Mouse (Mus musculus) frontal cortex, postnatal 25 days (tissue): ENCODE results near the gene Vhl.

Experiments used
- DNase-seq, 2 experiments: peaks; one replicate each; pipeline ENCODE4 v3.0.0; 2022; ENCODE audit warnings: low spot score in 2 of 2

The Vhl gene

GRCm38 (mm10) chr6:113624989-113625770, 1.4 kb downstream of the Vhl start:
- no peak for DNase-seq

DNA sequence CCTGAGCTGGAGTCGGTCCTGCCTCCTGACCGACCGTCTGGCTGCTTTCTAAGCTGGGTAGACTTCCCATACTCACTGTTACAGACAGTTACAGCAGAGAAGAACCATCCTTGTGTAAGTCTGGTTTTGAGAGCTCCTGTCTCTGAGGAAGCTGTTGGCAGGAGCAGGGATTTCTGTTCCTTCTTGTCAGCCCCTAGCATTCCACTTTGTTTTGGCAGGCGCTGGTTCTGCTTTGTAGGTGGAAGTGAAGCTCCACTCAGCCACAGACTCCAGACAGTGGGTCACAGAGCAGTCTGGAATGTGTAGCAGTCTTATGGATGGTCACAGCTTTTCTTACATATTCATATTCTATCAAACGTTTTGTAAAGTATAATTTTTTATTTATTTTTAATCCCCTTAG, 6.6 kb downstream of the Vhl start:
- no peak for DNase-seq

DNA sequence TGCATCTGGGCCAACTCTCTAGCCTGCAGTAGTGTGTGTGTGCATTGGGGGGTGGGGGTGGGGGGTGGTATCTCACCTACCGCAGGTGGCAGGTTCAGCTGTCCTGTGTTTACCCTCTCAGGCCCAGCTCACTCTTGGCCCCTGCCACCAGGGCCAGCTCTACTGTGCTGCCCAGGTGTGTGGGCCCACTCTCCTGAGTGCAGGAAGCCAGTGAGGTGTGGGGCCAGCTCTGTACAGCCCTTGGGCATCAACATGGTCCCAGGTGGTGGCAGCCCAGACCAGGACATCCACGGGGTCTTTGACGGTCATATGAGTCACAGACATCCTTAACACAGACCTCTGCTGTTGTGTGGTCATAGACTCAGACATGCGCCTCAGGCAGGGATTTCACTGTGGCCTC, 9.1 kb downstream of the Vhl start:
- no peak for DNase-seq

DNA sequence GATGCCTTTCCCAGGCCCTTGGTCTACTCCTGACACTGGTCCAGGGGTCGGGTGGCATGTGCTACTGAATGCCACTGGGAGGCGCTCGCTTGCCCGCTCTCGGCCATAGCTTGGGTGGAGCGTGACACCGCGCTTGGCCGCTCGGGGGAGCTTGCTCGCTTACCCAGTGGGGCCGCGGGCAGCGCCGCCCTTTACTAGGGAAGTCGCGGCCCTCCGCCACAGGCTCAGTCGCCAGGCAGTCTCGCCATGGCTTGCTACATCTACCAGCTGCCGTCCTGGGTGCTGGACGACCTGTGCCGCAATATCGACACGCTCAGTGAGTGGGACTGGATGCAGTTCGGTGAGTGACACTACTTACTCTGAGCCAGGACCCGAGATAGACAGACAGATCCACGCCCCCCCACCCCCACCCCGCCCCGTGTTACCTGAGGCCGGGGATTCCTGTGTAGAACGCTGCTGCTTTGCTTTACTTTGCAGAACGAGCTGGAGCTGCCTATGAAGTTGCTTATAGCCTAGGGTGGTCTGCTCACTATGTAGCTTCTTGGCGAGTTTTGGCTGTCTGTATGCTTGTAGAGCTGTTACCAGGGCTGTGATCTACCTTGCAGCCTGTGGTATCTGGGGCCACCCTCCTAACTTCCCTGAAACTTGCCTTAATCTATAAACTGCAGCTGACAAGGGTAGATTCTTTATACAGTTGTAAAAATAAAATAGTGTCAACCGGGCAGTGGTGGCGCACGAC, 14.7 kb downstream of the Vhl start, which contains the start of gene Irak2:
TSS of gene Irak2 (plus strand) at position 166 of the 739 bp plus-strand sequence.
- DNase-seq = peak; percentile 92 to 96

- DNase-seq = no peak
Measured at GRCm38 (mm10) chr6:113639201-113639600, 15.4 kb downstream of the Vhl start.

DNA sequence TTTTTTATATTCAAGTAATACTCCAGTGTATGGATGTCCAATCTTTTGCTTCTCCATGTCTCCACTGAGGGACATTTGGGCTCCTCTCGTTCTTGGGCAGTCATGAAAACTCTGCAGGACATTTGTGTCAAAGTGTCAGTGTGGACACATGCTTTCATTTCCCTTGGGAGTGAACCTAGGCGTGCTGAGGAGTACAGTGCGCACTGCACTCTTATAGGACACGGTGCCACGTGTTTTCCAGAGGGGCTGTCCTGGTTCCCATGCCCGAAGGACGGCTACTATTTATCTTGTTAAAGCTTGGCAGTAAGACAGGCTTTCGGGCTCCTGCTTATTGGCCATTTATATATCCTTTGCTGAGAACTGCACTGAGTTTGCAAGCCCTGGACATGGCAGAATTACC, 18.8 kb downstream of the Vhl start:
- DNase-seq = no peak

DNA sequence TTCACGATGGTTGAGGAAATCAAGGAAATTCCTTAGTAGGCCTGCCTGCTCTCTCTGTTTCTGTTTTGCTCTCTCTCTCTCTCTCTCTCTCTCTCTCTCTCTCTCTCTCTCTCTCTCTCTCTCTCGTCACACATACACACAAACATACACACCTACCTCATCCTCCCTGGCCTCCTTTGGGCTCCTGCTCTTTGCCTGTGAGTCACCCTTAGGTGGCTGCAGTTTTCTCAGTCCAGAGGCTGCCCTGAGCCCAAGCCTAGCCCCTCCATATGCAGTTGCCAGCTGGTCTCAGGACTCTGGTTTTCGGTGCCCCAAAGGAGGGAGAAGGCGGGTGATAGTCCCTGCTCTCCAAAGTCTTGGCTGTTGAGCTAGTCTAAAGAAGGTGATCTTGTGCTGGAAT, 19.3 kb downstream of the Vhl start:
- no peak for DNase-seq

DNA sequence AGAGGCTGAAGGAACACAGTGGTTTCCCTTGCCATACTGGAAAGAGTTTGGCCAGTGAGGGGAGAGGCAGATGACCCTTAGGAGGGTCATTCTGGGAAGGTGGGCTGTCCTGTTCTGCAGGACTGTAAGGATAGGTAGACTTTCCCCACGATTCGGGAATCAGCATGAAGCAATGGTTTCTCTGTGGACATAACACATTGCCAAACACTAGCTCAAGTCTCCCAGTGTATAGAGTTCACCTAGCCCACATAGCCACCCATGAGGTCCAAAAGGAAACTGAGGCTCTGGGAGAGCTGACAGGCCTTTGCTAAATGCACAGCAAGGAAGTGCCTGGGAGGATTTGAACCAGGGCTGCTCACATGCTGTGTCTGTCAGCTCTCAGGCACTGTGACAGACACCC, 20.2 kb downstream of the Vhl start:
- no peak for DNase-seq

DNA sequence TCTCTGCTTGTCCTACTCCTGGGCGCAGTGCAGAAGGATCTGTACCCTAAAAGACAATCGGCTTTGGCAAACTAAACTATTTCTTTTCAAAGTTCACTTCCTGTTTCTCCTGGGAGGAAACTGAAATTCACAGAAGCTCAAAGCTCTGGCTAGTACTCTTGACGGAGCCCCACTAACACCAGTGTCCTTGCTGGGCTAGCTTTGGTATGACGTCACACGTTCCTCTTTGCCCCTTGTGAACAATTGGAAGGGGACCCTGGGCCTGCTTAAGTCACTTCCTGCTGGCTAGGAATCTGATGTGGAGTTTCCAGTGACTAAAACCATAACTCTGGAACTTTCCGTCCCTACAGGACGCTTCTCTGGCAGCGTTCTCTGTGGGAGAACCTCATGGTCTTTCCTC, 21.0 kb downstream of the Vhl start:
- DNase-seq = no peak

DNA sequence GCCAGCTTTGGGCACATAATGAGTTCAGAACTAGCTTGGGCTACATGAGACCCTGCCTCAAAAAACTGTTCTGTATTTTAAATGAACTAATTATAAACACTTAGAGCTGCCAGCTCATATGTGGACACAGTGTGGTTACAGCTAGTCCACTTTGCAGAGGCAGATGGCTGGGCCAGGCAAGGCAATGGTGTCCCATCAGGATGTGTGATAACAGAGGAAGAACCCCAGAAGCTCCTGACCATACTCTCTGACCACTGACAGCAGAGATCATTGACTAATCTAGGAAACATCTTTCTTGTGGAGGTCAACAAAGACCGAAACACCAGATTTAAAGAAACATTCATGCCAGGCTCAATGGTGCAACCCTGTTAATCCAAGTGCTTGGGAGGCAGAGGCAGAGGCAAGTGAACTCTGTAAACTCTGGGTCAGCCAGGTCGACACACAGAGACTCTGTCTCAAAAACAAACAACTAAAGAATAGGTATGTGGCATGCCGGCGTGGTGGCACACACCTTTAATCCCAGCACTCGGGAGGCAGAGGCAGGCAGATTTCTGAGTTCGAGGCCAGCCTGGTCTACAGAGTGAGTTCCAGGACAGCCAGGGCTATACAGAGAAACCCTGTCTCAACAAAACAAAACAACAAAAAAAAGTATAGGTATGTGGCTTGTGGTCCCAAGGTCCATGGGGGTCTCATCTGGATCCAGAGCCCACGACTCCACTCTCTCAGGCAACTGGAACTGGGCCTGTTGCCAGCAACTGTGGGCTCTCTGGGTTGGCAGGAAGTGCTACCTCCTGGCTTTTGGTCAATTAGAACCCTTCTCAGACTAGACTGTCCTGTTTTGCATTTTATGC, 25.8 kb downstream of the Vhl start:
- no peak for DNase-seq

GRCm38 (mm10) chr6:113650197-113650640, 26.5 kb downstream of the Vhl start:
- no peak for DNase-seq

DNA sequence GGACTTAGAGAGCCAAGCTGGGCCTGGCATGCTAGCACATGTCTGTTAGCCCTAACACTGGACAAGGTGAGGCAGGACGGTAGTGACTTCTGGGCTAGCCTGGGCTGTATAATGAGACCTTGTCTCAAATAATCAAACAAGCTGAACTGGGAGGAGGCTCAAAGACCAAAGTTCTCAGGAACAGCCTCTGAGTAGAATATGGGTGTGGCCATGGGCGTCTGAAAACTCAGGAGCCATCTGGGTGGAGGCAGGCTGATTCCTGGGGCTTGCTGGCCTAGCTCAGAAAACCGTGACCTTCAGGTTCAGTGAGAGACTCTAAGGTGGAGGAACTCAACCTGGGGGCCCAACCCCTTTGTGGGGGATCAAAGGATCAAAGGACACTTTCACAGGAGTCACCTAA, 27.9 kb downstream of the Vhl start:
- no peak for DNase-seq

DNA sequence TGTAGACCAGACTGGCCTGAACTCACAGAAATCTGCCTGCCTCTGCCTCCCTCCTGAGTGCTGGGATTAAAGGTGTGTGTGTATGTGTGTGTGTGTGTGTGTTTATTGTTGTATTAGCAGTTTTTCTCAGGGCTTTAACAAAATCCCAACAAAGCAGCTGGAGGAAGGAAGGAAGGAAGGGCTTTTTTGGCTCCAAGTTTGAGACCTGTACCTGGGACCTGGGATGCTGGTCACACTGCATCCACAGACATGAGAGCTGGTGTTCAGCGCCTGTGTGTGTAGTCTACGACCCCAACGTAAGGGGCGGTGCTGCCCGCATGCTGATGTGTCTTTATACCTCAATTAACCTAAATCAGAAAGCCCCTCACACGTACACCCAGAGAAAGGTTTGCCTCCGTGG, 29.8 kb downstream of the Vhl start:
- no peak for DNase-seq

GRCm38 (mm10) chr6:113654102-113654501, 30.3 kb downstream of the Vhl start:
- DNase-seq = no peak

GRCm38 (mm10) chr6:113654753-113655397, 31.1 kb downstream of the Vhl start:
- no peak for DNase-seq

GRCm38 (mm10) chr6:113655475-113655874, 31.7 kb downstream of the Vhl start:
- no peak for DNase-seq

GRCm38 (mm10) chr6:113656847-113657246, 33.1 kb downstream of the Vhl start:
- no peak for DNase-seq

DNA sequence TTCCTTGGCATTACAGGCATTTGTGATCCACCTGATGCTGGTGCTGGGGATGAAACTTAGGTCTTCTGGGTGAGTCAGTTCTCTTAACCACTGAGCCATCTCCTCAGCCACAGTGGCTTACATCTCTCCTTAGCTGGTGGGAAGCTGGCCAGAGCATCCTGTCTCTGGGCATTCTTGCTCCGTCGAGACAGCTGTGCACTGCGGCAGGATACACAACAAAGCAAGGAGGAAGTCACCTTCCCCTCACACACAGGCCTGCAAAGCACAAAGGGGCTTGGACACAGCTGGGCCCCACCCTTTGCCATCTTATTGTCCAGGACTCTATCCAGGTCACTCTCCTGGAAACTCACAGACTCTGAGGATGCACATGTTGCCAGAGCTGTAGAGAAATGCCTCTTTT, 34.5 kb downstream of the Vhl start:
- DNase-seq = no peak

DNA sequence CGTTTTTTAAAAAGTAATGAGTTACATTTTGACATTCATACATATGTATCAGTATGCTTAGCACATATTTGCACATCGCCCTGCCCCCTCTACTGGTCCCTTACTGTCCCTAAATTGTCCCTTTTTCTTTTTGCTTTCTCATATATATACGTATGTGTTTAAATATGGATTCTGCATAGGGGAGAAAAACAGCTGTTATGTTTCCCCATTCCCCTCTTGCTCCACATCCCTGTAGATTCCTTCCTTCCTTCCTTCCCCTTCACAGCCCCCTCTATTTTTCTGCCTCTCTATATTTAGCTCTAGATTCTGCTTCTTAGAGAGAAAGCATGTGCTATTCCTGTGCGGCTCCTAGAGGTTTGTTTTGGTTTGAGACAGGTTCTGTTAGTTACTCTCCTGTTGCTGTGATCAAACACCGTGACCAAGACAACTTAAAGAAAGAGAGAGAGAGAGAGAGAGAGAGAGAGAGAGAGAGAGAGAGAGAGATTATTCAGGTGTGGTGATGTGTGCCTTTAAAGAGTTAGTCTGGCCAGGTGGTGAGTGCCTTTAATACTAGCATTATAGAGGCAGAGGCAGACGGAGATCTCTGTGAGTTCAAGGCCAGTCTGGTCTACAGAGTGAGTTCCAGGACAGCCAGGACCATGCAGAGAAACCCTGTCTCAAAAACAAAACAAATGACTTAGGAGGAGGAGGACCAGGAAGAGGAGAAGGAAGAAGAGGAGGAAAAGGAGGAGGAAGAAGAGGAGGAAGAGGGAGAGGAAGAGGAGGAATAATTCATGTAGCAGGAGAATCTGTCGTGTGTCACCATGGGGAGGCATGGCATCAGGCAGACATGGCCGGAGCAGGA, 36.1 kb downstream of the Vhl start:
- no peak for DNase-seq

- no peak for DNase-seq
Measured at GRCm38 (mm10) chr6:113660492-113661352, 37.0 kb downstream of the Vhl start.
